Mouse (Mus musculus) heart, postnatal 4 days (tissue): ENCODE data around the gene Dock1. TPM values are rescaled to one million over a fixed set of nuclear protein-coding genes. Genes with fewer than 3 reads are reported as not detected.

ENCODE experiments used
- DNase-seq: peaks from one replicate; pipeline ENCODE4 v3.0.0; 2021
- total RNA-seq, 2 experiments: library from RNA; stranded (reverse); gene quantifications; 2 replicates each; pipeline ENCODE4 v1.2.3; 2021

The Dock1 gene
- 10 to 100 TPM; 53.7 to 56.5 TPM for total RNA-seq

- DNase-seq = peak; percentile 85
Observed at GRCm38 (mm10) chr7:134670312-134671002, at the start of gene Dock1. Gene Dock1 (plus strand): TSS chr7:134670654.

- DNase-seq = no peak
Observed at GRCm38 (mm10) chr7:134627906-134628305, 42.5 kb upstream of the Dock1 start.

GRCm38 (mm10) chr7:134650246-134650830, 20.1 kb upstream of the Dock1 start:
- DNase-seq = peak; percentile 42

DNA sequence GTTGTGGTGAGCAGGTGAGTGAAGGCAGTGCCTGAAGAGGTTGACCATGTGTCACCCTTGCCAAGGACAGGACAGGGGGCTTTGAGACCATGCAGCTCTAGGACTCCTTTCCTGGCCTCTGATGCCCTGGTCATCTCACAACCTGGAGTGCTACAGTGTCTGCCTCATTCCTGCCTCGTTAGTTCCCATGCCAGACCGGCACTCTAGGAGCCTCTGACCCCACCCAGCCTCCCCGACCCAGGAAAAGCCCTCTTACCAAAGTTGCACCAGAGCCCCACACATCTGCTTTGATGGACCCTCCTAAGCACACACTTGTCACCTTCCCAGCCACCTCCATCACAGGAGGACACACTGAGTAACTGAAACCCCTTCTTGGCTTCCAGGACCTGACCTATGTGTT, 19.4 kb upstream of the Dock1 start:
- no peak for DNase-seq

DNA sequence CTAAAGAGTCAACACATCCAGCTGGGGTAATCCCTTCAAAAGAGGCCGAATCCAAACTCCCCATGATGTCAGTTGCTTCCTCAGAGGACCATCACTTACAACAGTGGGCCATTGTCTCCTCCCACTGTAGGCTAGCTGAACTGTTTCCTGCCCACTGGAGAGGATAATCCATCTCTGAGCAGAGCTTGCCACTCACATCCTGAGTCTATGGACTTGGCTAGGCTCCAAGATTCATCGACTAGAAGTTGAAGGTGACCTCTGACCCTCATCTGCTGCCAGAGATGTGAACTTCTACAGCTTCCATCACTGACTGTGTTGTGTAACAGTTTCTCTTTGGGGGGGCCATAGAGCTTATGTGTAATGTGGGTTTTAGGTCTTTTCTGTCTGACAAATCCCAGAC, 7.2 kb upstream of the Dock1 start:
- DNase-seq = no peak

DNA sequence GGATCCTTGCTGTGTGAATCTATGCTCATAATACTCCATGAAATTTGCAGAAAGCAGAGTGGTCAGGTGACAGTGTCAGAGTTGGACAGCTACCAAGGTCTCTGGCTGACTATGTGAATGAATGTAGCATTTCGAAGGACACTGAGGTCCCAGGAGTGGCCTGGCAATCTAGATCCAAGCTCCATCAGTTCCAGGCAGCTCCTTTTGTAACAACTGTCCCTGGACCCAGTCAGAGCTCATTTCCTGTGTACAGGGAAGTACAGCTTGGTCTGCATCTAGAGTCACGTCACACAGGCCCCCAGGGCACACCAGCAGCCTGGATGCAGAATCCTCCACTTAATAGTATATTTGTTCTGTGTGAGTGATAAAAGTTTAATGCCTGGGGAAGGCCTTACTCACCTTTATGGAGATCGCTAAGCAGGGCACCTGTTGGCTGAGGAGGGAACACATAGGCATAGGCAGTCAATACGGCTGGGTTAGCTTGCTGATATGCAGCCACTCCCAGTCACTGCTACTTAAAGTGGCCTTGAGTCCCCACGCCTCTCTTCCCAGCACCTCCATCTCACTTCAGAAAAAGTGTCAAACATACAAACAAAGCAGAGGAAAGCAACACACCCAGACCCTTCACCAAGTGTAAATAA, 4.7 kb upstream of the Dock1 start:
- no peak for DNase-seq

DNA sequence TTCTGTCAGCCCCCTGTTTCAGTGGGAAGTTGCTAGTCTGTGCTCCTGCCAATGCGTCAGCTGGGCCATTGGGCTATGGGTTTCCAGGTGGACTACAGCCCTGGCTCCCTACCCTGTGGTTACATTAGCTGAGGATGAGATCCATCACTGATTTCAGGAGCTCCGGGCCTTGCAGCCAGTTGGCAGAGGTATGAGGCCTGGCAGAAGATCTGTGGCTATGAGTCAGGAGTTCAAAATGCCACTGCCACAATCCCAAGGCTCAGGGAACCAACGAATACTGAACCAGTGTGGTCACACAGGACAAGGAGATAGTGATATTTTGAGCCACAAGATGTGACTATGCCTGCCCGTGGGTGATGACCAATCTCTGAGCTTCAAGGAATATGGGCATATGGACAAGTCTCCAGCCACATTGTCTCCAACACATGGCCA, 3.2 kb upstream of the Dock1 start:
- no peak for DNase-seq

DNA sequence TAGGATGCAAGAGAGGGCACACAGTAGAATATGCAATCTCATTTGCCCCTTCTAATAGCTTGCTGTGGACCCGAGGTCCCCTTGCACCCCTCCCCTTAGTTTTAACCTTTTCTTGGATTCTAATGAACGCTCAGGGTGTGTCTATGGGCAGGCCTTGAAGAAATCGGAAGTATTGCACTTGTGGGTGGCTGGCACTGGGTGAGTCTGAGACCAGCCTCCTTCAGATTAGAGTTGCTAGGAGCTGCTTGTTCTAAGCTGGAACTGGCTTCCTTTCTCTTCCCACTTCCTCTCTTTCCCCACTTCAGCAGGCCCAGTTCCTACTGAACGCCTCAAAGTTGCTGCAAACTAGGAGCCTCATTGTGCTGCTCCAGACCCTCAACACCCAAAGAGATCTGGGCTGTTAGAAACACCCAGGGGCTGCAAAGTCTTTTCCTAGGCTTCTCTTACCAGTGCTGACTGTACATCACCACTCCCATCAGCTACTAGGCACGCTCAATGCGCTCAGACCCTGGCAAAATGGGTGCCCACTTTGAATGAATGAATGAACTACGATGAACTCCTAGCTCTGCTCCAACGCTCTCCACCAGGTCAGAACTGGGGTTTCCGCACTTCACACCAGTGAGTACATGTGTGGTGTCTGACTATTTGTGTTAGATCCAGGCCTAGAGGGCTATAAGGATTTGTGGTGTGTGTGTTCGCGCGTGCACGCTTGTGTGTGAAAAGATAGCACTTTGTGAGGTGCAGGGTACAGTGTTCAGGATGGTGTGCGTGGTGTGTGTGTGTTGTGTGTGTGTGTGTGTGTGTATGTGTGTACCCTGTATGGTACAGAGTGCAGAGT, 761 bp upstream of the Dock1 start:
- no peak for DNase-seq

- DNase-seq = peak; percentile 65
Observed at GRCm38 (mm10) chr7:134671003-134671461, 578 bp downstream of the Dock1 start.

- DNase-seq = no peak
Observed at GRCm38 (mm10) chr7:134671467-134671901, 1.0 kb downstream of the Dock1 start.

- DNase-seq = no peak
Observed at GRCm38 (mm10) chr7:134673135-134673534, 2.7 kb downstream of the Dock1 start.

- peak; percentile 40 for DNase-seq
Observed at GRCm38 (mm10) chr7:134673952-134674351, 3.5 kb downstream of the Dock1 start.

DNA sequence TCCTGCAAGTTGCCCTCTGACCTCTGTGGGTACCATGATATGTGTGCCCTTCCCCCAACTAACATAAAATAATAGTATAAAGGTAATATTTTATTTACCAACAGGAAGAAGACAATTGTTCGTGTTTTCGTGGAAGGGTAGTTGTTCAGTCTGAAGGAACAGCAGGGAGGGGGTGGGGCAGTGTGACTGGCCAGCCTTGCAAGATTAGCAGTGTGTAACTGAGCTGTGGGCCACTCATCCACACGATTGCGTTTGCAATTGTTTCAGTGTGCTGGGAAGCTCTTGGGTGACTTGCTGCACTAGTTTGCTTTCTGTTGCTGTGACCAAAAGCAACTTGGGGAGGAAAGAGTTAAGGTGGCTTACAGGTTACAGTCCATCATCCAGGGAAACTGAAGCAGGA, 7.4 kb downstream of the Dock1 start:
- no peak for DNase-seq

DNA sequence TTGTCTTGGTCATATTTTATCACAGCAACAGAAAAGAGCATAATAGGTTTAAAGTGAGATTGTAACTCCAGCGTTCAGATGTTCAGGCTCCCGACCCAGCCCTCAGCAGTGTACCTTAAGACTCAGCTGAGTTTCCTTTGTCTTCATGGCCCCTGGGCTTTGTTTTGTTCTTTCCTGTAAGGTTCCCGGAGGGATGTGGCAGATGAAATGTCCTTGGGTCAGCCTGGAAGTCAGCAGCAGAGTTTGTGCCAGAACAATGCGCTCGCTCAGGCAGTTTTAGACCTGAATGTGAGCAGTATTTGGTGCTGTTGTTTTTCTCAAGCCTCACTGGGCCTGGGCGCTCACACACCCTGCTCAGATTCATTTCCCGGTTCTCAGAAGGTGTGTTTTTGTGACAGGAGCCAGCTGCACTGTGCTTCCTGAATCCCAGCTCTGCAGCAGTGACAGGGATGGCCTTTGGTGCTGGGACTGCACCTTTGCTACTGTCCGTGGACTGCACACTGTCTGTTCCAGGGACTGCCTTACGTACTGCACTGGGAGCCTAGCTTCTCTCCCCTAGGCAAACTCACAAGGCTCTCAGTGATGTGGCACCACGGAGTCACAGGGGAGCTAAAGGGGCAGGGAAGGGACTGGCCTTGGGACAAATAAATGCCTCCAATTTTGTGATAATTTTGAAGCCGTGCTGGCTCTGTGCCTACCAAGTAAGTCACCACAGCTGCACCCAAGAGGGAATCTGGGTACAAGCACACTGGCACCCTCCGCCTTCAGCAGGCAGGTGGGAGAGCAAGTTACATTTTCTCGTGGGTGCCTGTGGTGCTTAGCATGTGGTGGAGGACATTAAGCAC, 9.1 kb downstream of the Dock1 start:
- no peak for DNase-seq

DNA sequence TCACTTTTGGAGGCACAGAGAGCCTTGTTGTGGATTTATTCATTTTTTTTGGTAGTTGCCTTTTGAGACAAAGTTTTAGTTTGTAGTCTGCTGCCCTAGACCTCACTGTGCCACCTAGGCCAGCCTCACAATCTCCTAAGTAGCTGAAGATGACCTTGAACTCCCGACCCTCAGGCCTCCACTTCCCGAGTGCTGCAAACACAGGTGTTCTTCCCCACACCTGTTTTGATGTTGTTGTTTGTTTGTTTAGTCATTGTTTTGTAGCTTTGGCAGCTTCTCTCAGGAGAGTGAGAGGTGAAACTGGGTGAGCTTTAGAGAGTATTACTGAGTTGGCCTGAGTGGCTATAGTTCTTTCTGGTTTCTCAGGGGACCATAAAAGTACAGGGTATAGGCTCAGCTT, 9.7 kb downstream of the Dock1 start:
- DNase-seq = no peak

DNA sequence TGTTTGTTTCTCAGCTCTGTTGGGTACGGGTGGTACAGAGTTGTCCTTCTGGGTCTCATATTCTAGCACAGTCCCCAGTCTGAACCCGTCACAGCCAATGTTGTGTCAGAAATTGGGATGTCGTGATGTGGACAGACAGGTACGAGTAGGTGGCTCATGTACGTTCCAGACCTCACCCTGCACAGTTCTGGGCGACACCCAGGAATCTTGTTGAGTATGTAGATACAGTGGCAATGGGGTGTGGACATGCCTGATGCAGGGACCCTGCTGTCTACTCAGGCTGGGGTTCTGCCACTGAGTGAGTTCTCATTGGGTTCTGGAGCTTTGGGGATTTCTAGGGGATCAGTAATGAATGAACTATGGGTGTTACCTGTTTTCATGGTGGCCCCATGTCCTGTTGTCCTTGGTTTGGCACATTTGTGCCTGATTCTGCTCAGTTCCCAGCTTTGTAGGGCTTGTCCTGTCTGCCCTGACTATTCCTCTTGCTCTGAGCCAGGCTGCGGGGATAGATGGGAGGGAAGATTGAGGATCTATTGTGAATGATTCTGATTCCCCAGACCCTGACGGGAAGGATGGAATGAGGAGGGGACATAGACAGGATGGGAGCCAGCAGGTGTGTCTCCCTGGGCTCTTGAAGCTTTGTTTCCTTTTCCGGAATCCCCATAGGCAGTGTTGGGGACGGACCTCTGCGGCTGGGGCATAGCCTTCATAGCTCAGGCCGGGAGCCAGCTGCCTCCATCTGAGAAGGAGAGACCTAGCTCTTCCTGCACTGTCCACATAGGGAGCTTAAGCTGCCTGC, 11.5 kb downstream of the Dock1 start:
- no peak for DNase-seq

- no peak for DNase-seq
Observed at GRCm38 (mm10) chr7:134688332-134688731, 17.9 kb downstream of the Dock1 start.

- DNase-seq = no peak
Observed at GRCm38 (mm10) chr7:134690118-134690517, 19.7 kb downstream of the Dock1 start.

GRCm38 (mm10) chr7:134690806-134691205, 20.4 kb downstream of the Dock1 start:
- no peak for DNase-seq

GRCm38 (mm10) chr7:134693325-134693724, 22.9 kb downstream of the Dock1 start:
- DNase-seq = no peak

DNA sequence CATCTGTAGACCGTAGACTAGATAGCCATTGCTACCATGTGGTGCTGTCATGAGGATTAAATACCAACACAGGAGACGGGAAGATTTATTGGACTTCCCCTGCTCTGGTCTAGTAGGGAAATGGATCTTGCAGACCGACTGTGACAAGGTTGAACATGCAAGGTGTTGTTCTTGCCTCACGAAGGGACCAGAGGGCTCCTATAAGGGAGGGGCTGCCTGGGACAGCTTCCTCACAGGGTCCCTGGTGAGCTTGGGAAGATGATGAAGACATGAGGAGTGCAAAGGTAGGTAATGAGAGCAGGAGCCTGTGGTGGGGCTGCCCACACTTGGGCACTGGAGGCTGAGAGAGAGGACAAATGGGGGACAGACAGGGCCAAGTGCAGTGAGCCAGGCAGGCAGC, 25.0 kb downstream of the Dock1 start:
- no peak for DNase-seq
